9 mouse cellular contexts compared by ENCODE assay signal in genomic region chr13:51103111-51103725, GRCm38 (mm10). TPM values are rescaled to one million over a fixed set of nuclear protein-coding genes. Genes with fewer than 3 reads are reported as not detected.
A peak's percentile ranks its signal among the peaks of the same experiment; 100 is the strongest.
DNase-seq lines count a peak whose midpoint lies in the region; ATAC-seq lines count a peak whose summit lies in the region.
"Had no signal": no experiment of that assay in that cellular context is flagged by ENCODE, and none has a peak within 500 bp of the region (broad histone marks: within the 10 kb centered on the region; RNA-seq: fewer than 3 reads in every experiment).

No protein-coding gene starts in this region.

- no peak overlapping the region for H3K27ac ChIP-seq in neural tube, embryonic 11.5 days (ENCODE audit: low read depth, low read length)
- H3K27ac ChIP-seq in intestine, embryonic 15.5 days, result peak overlapping the region; percentile 1; the same call in 1 of the 2 replicates
- H3K27ac ChIP-seq in stomach, embryonic 16.5 days (ENCODE audit: low read length), result peak overlapping the region; percentile 32; the same call in 1 of the 2 replicates

- H3K9ac ChIP-seq in neural tube, embryonic 11.5 days (ENCODE audit: low read length), result no peak overlapping the region
- H3K9ac ChIP-seq in intestine, embryonic 15.5 days, result no peak overlapping the region; the same call in 1 of the 2 replicates
- no peak overlapping the region for H3K9ac ChIP-seq in stomach, embryonic 16.5 days (ENCODE audit: low read length)

- 91% methylated on average over 9 of the region's 9 CpGs for WGBS in neural tube, embryonic 11.5 days
- WGBS in intestine, embryonic 15.5 days, result 75% methylated on average over 9 of the region's 9 CpGs
- WGBS in stomach, embryonic 16.5 days, result 75% methylated on average over 9 of the region's 9 CpGs

- H3K36me3 ChIP-seq in neural tube, embryonic 11.5 days (ENCODE audit: control insufficient read depth, insufficient read depth, low read length), result no peaks in the 10 kb centered on the region
- 0 out of 2 replicates have a peak, but pooled peaks cover 2% of the 10 kb centered on the region for H3K36me3 ChIP-seq in intestine, embryonic 15.5 days
- 0 out of 2 replicates have a peak, but pooled peaks cover 5% of the 10 kb centered on the region for H3K36me3 ChIP-seq in stomach, embryonic 16.5 days (ENCODE audit: control insufficient read depth, insufficient read depth, low read length)

- DNase-seq in adrenal gland, adult 2 months, result peak; percentile 60
- no peak for DNase-seq in adrenal gland, postnatal 4 days (ENCODE audit: low spot score in 2 of 2)
- no peak for DNase-seq in neural tube, embryonic 11.5 days (ENCODE audit: low spot score)
- DNase-seq in neural tube, embryonic 10.5 days (ENCODE audit: extremely low spot score, low spot score), result no peak
- DNase-seq in spleen, adult 18-20 months, result no peak
- DNase-seq: cerebellum, postnatal 10 days had no signal

- H3K27me3 ChIP-seq in neural tube, embryonic 11.5 days (ENCODE audit: control insufficient read depth, insufficient read depth, low read length), result no peaks in the 10 kb centered on the region
- H3K27me3 ChIP-seq in intestine, embryonic 15.5 days (replicated peaks), result no peaks in the 10 kb centered on the region
- no peaks in the 10 kb centered on the region for H3K27me3 ChIP-seq in stomach, embryonic 16.5 days (ENCODE audit: control insufficient read depth, insufficient read depth, low read length)

- H3K4me1 ChIP-seq in neural tube, embryonic 11.5 days (ENCODE audit: control insufficient read depth, insufficient read depth, low read length), result 0 out of 2 replicates have a peak, but pooled peaks cover 6% of the 10 kb centered on the region
- peaks cover 6% of the 10 kb centered on the region; the same call in 1 of the 2 replicates for H3K4me1 ChIP-seq in intestine, embryonic 15.5 days (replicated peaks)
- H3K4me1 ChIP-seq in stomach, embryonic 16.5 days (ENCODE audit: control insufficient read depth, insufficient read depth, low read length), result peaks cover 10% of the 10 kb centered on the region

- no peak for ATAC-seq in neural tube, embryonic 11.5 days (ENCODE audit: insufficient read depth, low FRiP score, low TSS enrichment)
- ATAC-seq in intestine, embryonic 15.5 days, result no peak
- no peak for ATAC-seq in stomach, embryonic 16.5 days (ENCODE audit: insufficient read depth, low FRiP score)
- no peak for ATAC-seq in inflammation-experienced regulatory T-cells, adult 6 months

- H3K9me3 ChIP-seq in neural tube, embryonic 11.5 days (ENCODE audit: control insufficient read depth, low read length), result peaks cover 5% of the 10 kb centered on the region; the same call in 1 of the 2 replicates
- H3K9me3 ChIP-seq in intestine, embryonic 15.5 days, result no peaks in the 10 kb centered on the region; the same call in 1 of the 2 replicates
- 0 out of 2 replicates have a peak, but pooled peaks cover 5% of the 10 kb centered on the region for H3K9me3 ChIP-seq in stomach, embryonic 16.5 days (replicated peaks; ENCODE audit: control insufficient read depth, low read length)

- H3K4me3 ChIP-seq in neural tube, embryonic 11.5 days (ENCODE audit: low read depth, low read length), result no peak overlapping the region
- peak overlapping the region; percentile 12; the same call in 1 of the 2 replicates for H3K4me3 ChIP-seq in intestine, embryonic 15.5 days (replicated peaks)
- H3K4me3 ChIP-seq in stomach, embryonic 16.5 days (replicated peaks; ENCODE audit: low read length), result no peak overlapping the region

- peak overlapping the region; percentile 16; the same call in 1 of the 2 replicates for H3K4me2 ChIP-seq in neural tube, embryonic 11.5 days (ENCODE audit: low read depth)
- H3K4me2 ChIP-seq in intestine, embryonic 15.5 days (replicated peaks), result peak overlapping the region; percentile 47
- peak overlapping the region; percentile 4; the same call in 1 of the 2 replicates for H3K4me2 ChIP-seq in stomach, embryonic 16.5 days (ENCODE audit: low read depth, low read length)

RNA-seq across cellular contexts. Expression of gene Spin1, which starts 2.5 kb away (rescaled TPM):
- total RNA-seq in adrenal gland, adult 2 months (2021), result 10 to 100 TPM; 54.1 to 67.6 TPM
- 8.2 and 8.5 TPM in 2 replicates for polyA plus RNA-seq in adrenal gland, adult 2 months (2012; rRNA removed)
- 100 to 1,000 TPM; 104 to 105 TPM for total RNA-seq in adrenal gland, postnatal 4 days (2021)
- polyA plus RNA-seq in neural tube, embryonic 11.5 days (2014; fragmentation: Nextera tagmentation; extraction: Ambion mirVana), result 116 and 117 TPM in 2 replicates
- polyA plus RNA-seq in intestine, embryonic 15.5 days (2015; fragmentation: Nextera tagmentation; extraction: Ambion mirVana), result 65.1 and 68.3 TPM in 2 replicates
- 64.8 and 66.5 TPM in 2 replicates for polyA plus RNA-seq in stomach, embryonic 16.5 days (2015; fragmentation: Nextera tagmentation; extraction: Ambion mirVana)
- 10 to 100 TPM; 38.9 to 41.7 (median 40.0) TPM for polyA plus RNA-seq in inflammation-experienced regulatory T-cells, adult 6 months (2017; shearing (Covaris generic))
